Mouse (Mus musculus) ES-Bruce4 (cell line): Measurements from ENCODE around the gene Dsp. TPM values are rescaled to one million over a fixed set of nuclear protein-coding genes. Genes with fewer than 3 reads are reported as not detected.

Experiments used
- H3K27ac ChIP-seq: 2 replicates; pipeline ENCODE4 v1.5.1; 2012; ENCODE audit warnings: low read length, inconsistent platforms; ENCODE audit not compliant: insufficient read depth
- H3K27me3 ChIP-seq: 2 replicates; pipeline ENCODE4 v1.6.1; 2012; ENCODE audit warnings: mild to moderate bottlenecking, low read length, inconsistent platforms; ENCODE audit not compliant: control insufficient read depth, poor library complexity, insufficient read depth, severe bottlenecking
- H3K36me3 ChIP-seq: 2 replicates; pipeline ENCODE4 v1.6.1; 2012; ENCODE audit warnings: inconsistent platforms, mild to moderate bottlenecking, low read length, moderate library complexity; ENCODE audit not compliant: control insufficient read depth, poor library complexity, insufficient read depth, severe bottlenecking
- H3K4me1 ChIP-seq: one replicate; pipeline ENCODE4 v1.8.1; 2011; ENCODE audit warnings: low read length; ENCODE audit not compliant: control insufficient read depth, insufficient read depth
- H3K4me3 ChIP-seq: 2 replicates; pipeline ENCODE4 v1.5.1; 2011; ENCODE audit warnings: low read depth, mild to moderate bottlenecking, low read length
- H3K9ac ChIP-seq: 2 replicates; pipeline ENCODE4 v1.6.1; 2012; ENCODE audit warnings: low read depth, mild to moderate bottlenecking, inconsistent platforms; ENCODE audit not compliant: poor library complexity, severe bottlenecking
- H3K9me3 ChIP-seq: replicated peaks from 2 replicates; pipeline ENCODE4 v1.6.1; 2012; ENCODE audit warnings: mild to moderate bottlenecking, low read length, inconsistent platforms; ENCODE audit not compliant: control insufficient read depth, poor library complexity, insufficient read depth, severe bottlenecking
- CTCF ChIP-seq: IDR thresholded peaks from one replicate; pipeline ENCODE4 v1.8.1; 2011; ENCODE audit warnings: low read depth, low read length
- EP300 ChIP-seq: IDR thresholded peaks from 2 replicates; pipeline ENCODE4 v1.6.1; 2011; ENCODE audit warnings: low read depth, low read length; ENCODE audit not compliant: insufficient read depth
- POLR2A ChIP-seq: IDR thresholded peaks from one replicate; pipeline ENCODE4 v1.8.1; 2011; ENCODE audit warnings: low read length; ENCODE audit not compliant: insufficient read depth
- polyA plus RNA-seq: library from polyadenylated mRNA; stranded (reverse); fragments of >200 nt; gene quantifications from 2 replicates; pipeline ENCODE4 v1.2.4, GENCODE M21; 2011; ENCODE audit warnings: low read depth; ENCODE audit not compliant: missing spikeins, insufficient read depth, insufficient read length

The Dsp gene
- polyA plus RNA-seq, 1 experiment: 134 TPM

- no peaks in the 10 kb centered on the region for H3K27me3 ChIP-seq
- no peaks in the 10 kb centered on the region for H3K36me3 ChIP-seq
- TF ChIP-seq EP300 (no peak), CTCF (no peak), POLR2A (no peak)
- H3K9me3 ChIP-seq: peaks cover 5% of the 10 kb centered on the region; the same call in 1 of the 2 replicates
- H3K4me3 ChIP-seq: no peak overlapping the region
- H3K9ac ChIP-seq: no peak overlapping the region
- no peak overlapping the region for H3K27ac ChIP-seq
- H3K4me1 ChIP-seq: no peaks in the 10 kb centered on the region
Measured at GRCm38 (mm10) chr13:38201413-38201812, 50.3 kb downstream of the Dsp start.

GRCm38 (mm10) chr13:38204171-38204570 is 53.1 kb downstream of the Dsp start:
- Histone ChIP-seq H3K9me3 (no peaks in the 10 kb centered on the region), H3K4me3 (no peak overlapping the region), H3K9ac (no peak overlapping the region), H3K4me1 (no peaks in the 10 kb centered on the region), H3K27ac (no peak overlapping the region), H3K27me3 (no peaks in the 10 kb centered on the region), H3K36me3 (peaks cover 13% of the 10 kb centered on the region)
- TF ChIP-seq POLR2A (no peak), CTCF (no peak), EP300 (no peak)

GRCm38 (mm10) chr13:38204702-38205482 is 53.8 kb downstream of the Dsp start, which contains the start of gene Snrnp48:
Gene Snrnp48, plus strand, starts transcription at chr13:38204938.
- Histone ChIP-seq H3K27me3 (no peaks in the 10 kb centered on the region), H3K4me3 (peak within 1 kb of the TSS; percentile 91), H3K9ac (peak within 1 kb of the TSS; percentile 85), H3K27ac (no peak within 1 kb of the TSS), H3K9me3 (no peaks in the 10 kb centered on the region), H3K36me3 (peaks cover 19% of the 10 kb centered on the region), H3K4me1 (no peaks in the 10 kb centered on the region)
- TF ChIP-seq EP300 (no peak), POLR2A (peak; percentile 35), CTCF (no peak)

GRCm38 (mm10) chr13:38211122-38211521 is 60.0 kb downstream of the Dsp start:
- H3K4me1 ChIP-seq: no peaks in the 10 kb centered on the region
- H3K4me3 ChIP-seq: no peak overlapping the region
- peaks cover 57% of the 10 kb centered on the region for H3K36me3 ChIP-seq
- H3K27me3 ChIP-seq: no peaks in the 10 kb centered on the region
- no peak overlapping the region for H3K27ac ChIP-seq
- H3K9me3 ChIP-seq: no peaks in the 10 kb centered on the region; the same call in 1 of the 2 replicates
- TF ChIP-seq POLR2A (no peak), CTCF (no peak), EP300 (no peak)
- H3K9ac ChIP-seq: no peak overlapping the region

GRCm38 (mm10) chr13:38218686-38219085 is 67.6 kb downstream of the Dsp start:
- Histone ChIP-seq H3K4me1 (no peaks in the 10 kb centered on the region), H3K9me3 (peaks cover 4% of the 10 kb centered on the region), H3K9ac (no peak overlapping the region), H3K36me3 (peaks cover 80% of the 10 kb centered on the region), H3K27ac (no peak overlapping the region), H3K4me3 (no peak overlapping the region), H3K27me3 (no peaks in the 10 kb centered on the region)
- TF ChIP-seq POLR2A: no peak
- no peak for TF ChIP-seq EP300

GRCm38 (mm10) chr13:38220331-38220730 is 69.2 kb downstream of the Dsp start:
- no peak for TF ChIP-seq POLR2A
- TF ChIP-seq CTCF: no peak
- TF ChIP-seq EP300: no peak
- Histone ChIP-seq H3K27ac (no peak overlapping the region), H3K4me1 (no peaks in the 10 kb centered on the region), H3K9me3 (peaks cover 8% of the 10 kb centered on the region), H3K36me3 (peaks cover 83% of the 10 kb centered on the region), H3K9ac (no peak overlapping the region), H3K4me3 (no peak overlapping the region), H3K27me3 (no peaks in the 10 kb centered on the region)
